ENCODE assay signal across 23 mouse cellular contexts in the genomic region with DNA sequence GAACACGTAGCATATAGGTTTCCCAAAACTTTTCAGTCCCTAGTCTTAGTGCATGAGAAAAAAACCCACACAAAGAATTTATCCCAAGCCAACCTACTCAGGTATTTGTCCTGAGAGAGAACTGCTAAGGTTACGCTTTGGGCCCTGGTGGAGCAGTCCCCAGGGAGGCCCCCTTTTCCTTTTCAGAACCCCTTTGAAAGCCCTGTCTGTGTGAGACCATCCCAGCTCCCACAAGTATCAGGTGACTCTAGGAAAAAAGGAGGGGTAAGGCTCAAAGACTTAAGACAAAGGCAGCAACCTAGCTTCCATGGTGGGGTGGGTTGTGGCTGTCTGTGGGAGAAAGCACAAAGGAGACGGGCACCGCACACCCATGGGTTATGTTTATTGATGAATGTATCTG. TPM values are rescaled to one million over a fixed set of nuclear protein-coding genes. Genes with fewer than 3 reads are reported as not detected.
A peak's percentile ranks its signal among the peaks of the same experiment; 100 is the strongest.
DNase-seq lines count a peak whose midpoint lies in the region; ATAC-seq and TF ChIP-seq lines count a peak whose summit lies in the region.
"Had no signal": no experiment of that assay in that cellular context is flagged by ENCODE, and none has a peak within 500 bp of the region (broad histone marks: within the 10 kb centered on the region; RNA-seq: fewer than 3 reads in every experiment).

No protein-coding gene starts in this region.

- H3K4me3 ChIP-seq in gastrocnemius, adult 2 months = no peak overlapping the region
- H3K4me3 ChIP-seq in heart, embryonic 16.5 days (ENCODE audit: low read length) = no peak overlapping the region
- no peak overlapping the region for H3K4me3 ChIP-seq in embryonic facial prominence, embryonic 10.5 days
- H3K4me3 ChIP-seq in embryonic facial prominence, embryonic 15.5 days (replicated peaks) = no peak overlapping the region
- H3K4me3 ChIP-seq: hindbrain, embryonic 15.5 days; myocyte; neural tube, embryonic 13.5 days had no signal

- H3K27me3 ChIP-seq in heart, embryonic 16.5 days (ENCODE audit: control insufficient read depth, insufficient read depth, low read length) = no peaks in the 10 kb centered on the region
- no peaks in the 10 kb centered on the region; the same call in 1 of the 2 replicates for H3K27me3 ChIP-seq in embryonic facial prominence, embryonic 10.5 days (replicated peaks; ENCODE audit: low read depth, poor library complexity, severe bottlenecking)
- no peaks in the 10 kb centered on the region for H3K27me3 ChIP-seq in embryonic facial prominence, embryonic 15.5 days

- no peak for TF ChIP-seq CTCF in gastrocnemius, adult 2 months (IDR thresholded peaks at IDR 0.05)

- H3K36me3 ChIP-seq in heart, embryonic 16.5 days (ENCODE audit: control insufficient read depth, insufficient read depth) = no peaks in the 10 kb centered on the region; the same call in 1 of the 2 replicates
- peaks cover 47% of the 10 kb centered on the region for H3K36me3 ChIP-seq in embryonic facial prominence, embryonic 10.5 days (replicated peaks)
- H3K36me3 ChIP-seq in embryonic facial prominence, embryonic 15.5 days = peaks cover 16% of the 10 kb centered on the region; the same call in 1 of the 2 replicates
- H3K36me3 ChIP-seq: hindbrain, embryonic 15.5 days had no signal

- DNase-seq in gastrocnemius, adult 2 months = no peak
- no peak for DNase-seq in gastrocnemius, postnatal 25 days
- no peak for DNase-seq in heart, postnatal 36 days
- DNase-seq in embryonic facial prominence, embryonic 10.5 days (ENCODE audit: low spot score) = peak; percentile 8
- DNase-seq in ovary, postnatal 14 days (ENCODE audit: low spot score) = no peak
- no peak for DNase-seq in ovary, adult 18-20 months (ENCODE audit: low spot score)
- DNase-seq: adrenal gland, postnatal 10 days; cerebellum, adult 18-20 months; cerebellum, postnatal 14 days; heart, postnatal 10 days; kidney, adult 2 months; kidney, postnatal 14 days; layer of hippocampus, adult 9-11 months; left cerebral cortex, postnatal 4 days; lung, postnatal 4 days; thymus, postnatal 25 days had no signal

- intact Hi-C loops in gastrocnemius, adult 2 months (cut with DNase I) = loop anchor here (10.0 kb wide), 2 partner anchors 112 to 468 kb away; no protein-coding TSS in a partner anchor
- intact Hi-C loops in heart, postnatal 36 days (cut with DNase I) = no loop called here

- no peak for ATAC-seq in heart, embryonic 16.5 days (replicated peaks; ENCODE audit: extremely low read depth, insufficient read depth, low FRiP score)
- ATAC-seq in embryonic facial prominence, embryonic 15.5 days (ENCODE audit: insufficient number of reproducible peaks, low FRiP score, low TSS enrichment, low read depth) = peak; percentile 59; the same call in 1 of the 2 replicates
- ATAC-seq: midbrain, embryonic 16.5 days had no signal

- 0 out of 2 replicates have a peak overlapping the region, but pooled peaks have one; percentile 35 for H3K27ac ChIP-seq in gastrocnemius, adult 2 months
- H3K27ac ChIP-seq in heart, embryonic 16.5 days (ENCODE audit: low read length) = peak overlapping the region; percentile 77; the same call in 1 of the 2 replicates
- H3K27ac ChIP-seq in embryonic facial prominence, embryonic 10.5 days (replicated peaks) = peak overlapping the region; percentile 72
- H3K27ac ChIP-seq in embryonic facial prominence, embryonic 15.5 days (replicated peaks) = 0 out of 2 replicates have a peak overlapping the region, but pooled peaks have one; percentile 65
- H3K27ac ChIP-seq: hindbrain, embryonic 15.5 days; neural tube, embryonic 13.5 days had no signal

- 80% methylated on average over 4 of the region's 4 CpGs for WGBS in heart, embryonic 16.5 days
- WGBS in embryonic facial prominence, embryonic 10.5 days = 50% methylated on average over 4 of the region's 4 CpGs
- WGBS in embryonic facial prominence, embryonic 15.5 days = 70% methylated on average over 4 of the region's 4 CpGs

- peaks cover 43% of the 10 kb centered on the region for H3K4me1 ChIP-seq in heart, embryonic 16.5 days (ENCODE audit: control insufficient read depth, insufficient read depth, low read length)
- peaks cover 56% of the 10 kb centered on the region for H3K4me1 ChIP-seq in embryonic facial prominence, embryonic 10.5 days
- peaks cover 52% of the 10 kb centered on the region for H3K4me1 ChIP-seq in embryonic facial prominence, embryonic 15.5 days

- H3K9ac ChIP-seq in heart, embryonic 16.5 days (ENCODE audit: low read length) = no peak overlapping the region
- no peak overlapping the region for H3K9ac ChIP-seq in embryonic facial prominence, embryonic 15.5 days
- H3K9ac ChIP-seq: hindbrain, embryonic 15.5 days; neural tube, embryonic 13.5 days had no signal

- no peak overlapping the region for H3K4me2 ChIP-seq in heart, embryonic 16.5 days (ENCODE audit: low read depth, low read length)
- 0 out of 2 replicates have a peak overlapping the region, but pooled peaks have one; percentile 22 for H3K4me2 ChIP-seq in embryonic facial prominence, embryonic 15.5 days (replicated peaks)
- H3K4me2 ChIP-seq: hindbrain, embryonic 15.5 days had no signal

- no peaks in the 10 kb centered on the region for H3K9me3 ChIP-seq in heart, embryonic 16.5 days (replicated peaks; ENCODE audit: control insufficient read depth, low read length)
- no peaks in the 10 kb centered on the region for H3K9me3 ChIP-seq in embryonic facial prominence, embryonic 10.5 days
- no peaks in the 10 kb centered on the region for H3K9me3 ChIP-seq in embryonic facial prominence, embryonic 15.5 days (replicated peaks)
- H3K9me3 ChIP-seq: hindbrain, embryonic 15.5 days; neural tube, embryonic 13.5 days had no signal

RNA-seq across cellular contexts. Expression of gene Jag1, which starts 9.2 kb away (rescaled TPM):
- total RNA-seq in gastrocnemius, adult 2 months (2021) = 1 to 10 TPM; 5.3 to 6.7 TPM
- total RNA-seq in gastrocnemius, postnatal 25 days (2021) = 1 to 10 TPM; 5.6 to 7.1 TPM
- polyA plus RNA-seq in heart, embryonic 16.5 days (2015; fragmentation: Nextera tagmentation; extraction: Ambion mirVana) = 9.9 and 10.6 TPM in 2 replicates
- 10 to 100 TPM; 11.5 to 12.7 TPM for total RNA-seq in heart, postnatal 36 days (2021)
- polyA plus RNA-seq in embryonic facial prominence, embryonic 10.5 days (2016; fragmentation: Nextera tagmentation; extraction: Ambion mirVana) = 18.4 and 22.2 TPM in 2 replicates
- 30.9 and 32.2 TPM in 2 replicates for polyA plus RNA-seq in embryonic facial prominence, embryonic 15.5 days (2015; fragmentation: Nextera tagmentation; extraction: Ambion mirVana)
- total RNA-seq: megakaryocyte-erythroid progenitor cell, adult 5-6 weeks had no signal
